Mouse (Mus musculus) kidney, embryonic 15.5 days (tissue): ENCODE results near the gene Skiv2l. TPM values are rescaled to one million over a fixed set of nuclear protein-coding genes. Genes with fewer than 3 reads are reported as not detected.

ENCODE experiments used
- ATAC-seq: fragments of 200-750 bp; cut with Nextera tagmentation; replicated peaks from 2 replicates; pipeline ENCODE4 v1.8.0; 2017; ENCODE audit warnings: moderate TSS enrichment; ENCODE audit not compliant: low FRiP score
- H3K27ac ChIP-seq: fragments of 300-500 bp; sonication (generic); 2 replicates; pipeline ENCODE4 v1.5.1; 2015; ENCODE audit warnings: mild to moderate bottlenecking, inconsistent platforms
- H3K27me3 ChIP-seq: fragments of 300-500 bp; sonication (generic); 2 replicates; pipeline ENCODE4 v1.6.1; 2015; ENCODE audit warnings: inconsistent platforms
- H3K36me3 ChIP-seq: fragments of 300-500 bp; sonication (generic); 2 replicates; pipeline ENCODE4 v1.6.1; 2015; ENCODE audit warnings: inconsistent platforms
- H3K4me1 ChIP-seq: fragments of 300-500 bp; sonication (generic); 2 replicates; pipeline ENCODE4 v1.6.1; 2015; ENCODE audit warnings: inconsistent platforms
- H3K4me2 ChIP-seq: fragments of 300-500 bp; sonication (generic); 2 replicates; pipeline ENCODE4 v1.6.1; 2015; ENCODE audit warnings: moderate library complexity, mild to moderate bottlenecking, inconsistent platforms
- H3K4me3 ChIP-seq: fragments of 300-500 bp; sonication (generic); replicated peaks from 2 replicates; pipeline ENCODE4 v1.5.1; 2015; ENCODE audit warnings: mild to moderate bottlenecking, inconsistent platforms
- H3K9ac ChIP-seq: fragments of 300-500 bp; sonication (generic); 2 replicates; pipeline ENCODE4 v1.6.1; 2015; ENCODE audit warnings: mild to moderate bottlenecking, inconsistent platforms
- H3K9me3 ChIP-seq: fragments of 300-500 bp; sonication (generic); replicated peaks from 2 replicates; pipeline ENCODE4 v1.6.1; 2016; ENCODE audit warnings: inconsistent platforms
- WGBS: fragments of 180-500 bp; shearing (Covaris S2); methylation state at CpG from one replicate; pipeline ENCODE4 v1.1.7; 2015; ENCODE audit warnings: mixed read lengths; 5-methylcytosine and 5-hydroxymethylcytosine counted together
- polyA plus RNA-seq: library from polyadenylated mRNA; unstranded; fragments of >200 nt; fragmentation: Nextera tagmentation; extraction: Ambion mirVana; gene quantifications from 2 replicates; pipeline ENCODE4 v1.2.1, GENCODE M21; 2015

Gene Skiv2l
- polyA plus RNA-seq, 1 experiment from 2014 or later: 53.1 TPM

DNA sequence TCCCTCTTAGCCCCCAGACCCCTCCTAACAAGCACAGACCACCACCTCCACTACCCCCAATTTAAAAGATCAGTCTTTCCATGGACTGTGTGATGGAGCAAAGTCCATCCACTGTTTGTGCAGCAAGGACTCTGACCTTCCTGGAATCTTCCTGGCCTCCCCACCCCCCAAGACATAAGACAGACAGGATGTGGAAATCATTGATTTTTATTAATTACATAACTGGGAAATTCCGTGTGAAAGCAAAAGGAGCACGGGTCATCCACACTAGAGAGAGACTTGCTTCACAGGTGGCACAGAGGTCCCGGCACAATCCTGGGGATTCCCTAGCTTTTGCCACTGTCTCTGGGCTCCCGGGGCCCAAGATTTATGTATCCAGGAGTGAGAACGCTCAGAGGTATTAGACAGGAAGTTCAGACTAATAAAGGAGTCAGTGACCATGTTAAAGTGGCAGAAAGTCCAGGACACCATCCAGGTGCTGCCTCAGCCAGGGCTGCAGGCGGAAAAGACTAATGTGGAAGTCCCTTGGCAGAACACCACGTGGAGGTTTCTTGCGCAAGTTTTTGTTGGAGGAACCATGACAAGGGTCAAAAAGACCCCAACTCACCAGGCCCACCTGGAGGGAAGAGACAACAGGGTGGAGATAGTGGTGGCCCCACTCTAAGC lies 12.5 kb upstream of the Skiv2l start, which contains the start of gene Cfb:
Cfb (minus strand) TSS at position 103 of the 666 bp plus-strand sequence.
- peak within 1 kb of the TSS; percentile 37; the same call in 1 of the 2 replicates for H3K27ac ChIP-seq
- H3K9me3 ChIP-seq: no peaks in the 10 kb centered on the region
- 36% methylated on average over 8 of the region's 8 CpGs for WGBS
- H3K4me2 ChIP-seq: 0 out of 2 replicates have a peak within 1 kb of the TSS, but pooled peaks have one; percentile 4
- no peaks in the 10 kb centered on the region for H3K27me3 ChIP-seq
- H3K9ac ChIP-seq: no peak within 1 kb of the TSS
- H3K4me1 ChIP-seq: peaks cover 10% of the 10 kb centered on the region
- no peaks in the 10 kb centered on the region for H3K36me3 ChIP-seq
- H3K4me3 ChIP-seq: no peak within 1 kb of the TSS
- ATAC-seq: no peak

DNA sequence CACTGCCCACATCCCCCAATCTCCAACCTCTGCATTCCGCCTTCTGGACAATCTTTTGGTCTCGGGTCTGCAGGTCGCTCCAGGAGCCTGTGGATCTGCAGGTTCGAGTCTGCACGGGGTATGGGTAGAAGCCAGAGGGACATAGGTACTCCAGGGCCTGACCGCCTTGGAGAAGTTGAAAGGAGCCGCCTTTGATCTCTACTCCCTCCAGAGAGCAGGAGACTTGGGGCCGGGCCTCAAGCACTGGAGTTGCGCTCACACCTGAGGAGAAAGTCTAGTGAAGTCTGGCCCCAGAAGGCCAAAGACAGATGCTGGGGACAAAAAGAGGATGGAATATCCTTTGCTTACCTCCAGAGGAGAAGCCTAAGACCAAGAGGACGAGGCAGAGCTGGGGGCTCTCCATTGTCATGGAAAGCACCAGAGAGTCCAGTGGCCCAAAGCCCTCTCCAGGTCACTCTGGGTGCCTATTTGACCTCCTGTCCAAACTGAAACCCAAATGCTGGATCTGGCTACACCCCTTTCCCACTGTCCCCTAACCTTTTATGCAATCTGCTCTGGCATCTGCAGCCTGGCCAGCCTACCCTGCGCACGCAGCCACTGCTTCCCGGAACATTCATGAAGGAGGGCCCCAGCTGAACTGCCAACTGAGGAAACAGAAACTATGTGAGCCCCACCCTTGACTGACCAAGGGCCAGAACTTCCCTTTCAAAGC lies 11.8 kb upstream of the Skiv2l start:
- Histone ChIP-seq H3K27ac (peak overlapping the region; percentile 5; the same call in 1 of the 2 replicates), H3K27me3 (no peaks in the 10 kb centered on the region), H3K4me3 (no peak overlapping the region), H3K4me2 (0 out of 2 replicates have a peak overlapping the region, but pooled peaks have one; percentile 4), H3K4me1 (peaks cover 10% of the 10 kb centered on the region), H3K36me3 (peaks cover 3% of the 10 kb centered on the region), H3K9me3 (no peaks in the 10 kb centered on the region), H3K9ac (no peak overlapping the region)
- no peak for ATAC-seq
- whole genome bisulfite sequencing: 59% methylated on average over 13 of the region's 13 CpGs

DNA sequence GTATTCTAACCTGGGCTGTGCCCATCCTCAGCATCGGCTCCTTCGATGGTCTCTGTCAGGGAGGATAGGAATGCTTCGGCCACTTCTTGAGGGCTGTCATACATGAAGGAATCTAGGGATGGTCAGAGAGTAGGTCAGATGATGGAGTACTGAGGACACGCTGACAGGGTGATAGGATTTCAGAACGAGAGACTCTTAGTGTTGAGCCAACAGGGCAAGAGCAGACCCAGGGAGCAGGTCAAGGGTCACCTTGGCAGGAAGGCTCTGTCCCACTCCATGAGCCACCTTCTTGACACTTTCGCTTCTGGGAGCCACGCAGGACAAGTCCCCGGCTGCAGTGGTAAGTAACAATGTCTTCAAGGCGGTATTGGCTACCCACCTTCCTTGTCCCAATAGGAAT lies 10.5 kb upstream of the Skiv2l start:
- no peak overlapping the region for H3K4me3 ChIP-seq
- H3K4me1 ChIP-seq: peaks cover 10% of the 10 kb centered on the region
- H3K4me2 ChIP-seq: no peak overlapping the region
- no peak for ATAC-seq
- peaks cover 16% of the 10 kb centered on the region for H3K36me3 ChIP-seq
- 79% methylated on average over 9 of the region's 9 CpGs for WGBS
- no peaks in the 10 kb centered on the region for H3K27me3 ChIP-seq
- H3K9me3 ChIP-seq: no peaks in the 10 kb centered on the region
- H3K9ac ChIP-seq: no peak overlapping the region
- H3K27ac ChIP-seq: no peak overlapping the region

DNA sequence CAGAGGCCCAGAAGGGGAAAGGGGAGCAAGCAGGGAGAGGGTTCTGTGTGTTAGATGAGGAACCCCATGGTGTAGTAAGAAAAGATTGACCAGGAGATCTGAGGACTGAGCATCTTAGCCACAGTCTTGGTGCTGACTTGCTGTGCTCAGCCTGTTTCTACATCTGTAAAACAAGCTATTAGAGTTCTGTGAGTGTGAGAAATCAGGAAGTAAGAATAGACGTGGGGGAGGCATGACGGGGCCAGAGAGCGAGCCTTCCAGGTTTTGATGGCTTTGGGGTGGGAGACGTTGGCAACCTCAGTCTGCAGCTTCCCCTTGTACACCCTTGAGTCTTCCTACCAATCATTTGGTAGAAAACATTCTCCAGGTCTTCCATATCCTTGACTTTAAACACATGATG lies 8.7 kb upstream of the Skiv2l start:
- no peak overlapping the region for H3K4me2 ChIP-seq
- no peak overlapping the region for H3K27ac ChIP-seq
- no peaks in the 10 kb centered on the region for H3K9me3 ChIP-seq
- no peak overlapping the region for H3K9ac ChIP-seq
- no peaks in the 10 kb centered on the region for H3K27me3 ChIP-seq
- WGBS: 57% methylated on average over 4 of the region's 4 CpGs
- peaks cover 34% of the 10 kb centered on the region for H3K36me3 ChIP-seq
- peaks cover 10% of the 10 kb centered on the region for H3K4me1 ChIP-seq
- no peak overlapping the region for H3K4me3 ChIP-seq
- ATAC-seq: no peak

DNA sequence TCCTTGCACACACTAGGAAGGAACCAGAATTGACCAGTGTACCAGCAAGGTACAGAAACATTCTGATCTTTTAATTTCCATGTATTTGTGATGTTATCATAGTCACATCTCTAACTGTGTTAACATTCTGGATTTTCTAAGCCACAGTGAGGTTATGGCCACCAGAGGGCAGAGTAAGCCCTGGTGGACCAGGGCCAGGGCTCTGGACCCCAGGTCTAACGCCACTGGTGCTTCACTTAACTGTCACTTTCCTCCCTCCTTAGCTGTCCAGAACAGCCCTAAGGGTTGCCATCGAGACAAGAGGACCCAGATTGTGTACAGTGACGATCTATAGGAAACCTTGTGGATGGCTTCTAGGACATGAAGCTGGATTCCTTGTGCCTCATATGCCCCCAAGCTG lies 5.8 kb upstream of the Skiv2l start:
- Histone ChIP-seq H3K4me1 (peaks cover 13% of the 10 kb centered on the region), H3K27ac (no peak overlapping the region), H3K36me3 (peaks cover 56% of the 10 kb centered on the region), H3K4me2 (no peak overlapping the region), H3K4me3 (no peak overlapping the region), H3K9me3 (no peaks in the 10 kb centered on the region), H3K27me3 (no peaks in the 10 kb centered on the region), H3K9ac (no peak overlapping the region)
- 42% methylated on average over 3 of the region's 3 CpGs for WGBS
- ATAC-seq: no peak

DNA sequence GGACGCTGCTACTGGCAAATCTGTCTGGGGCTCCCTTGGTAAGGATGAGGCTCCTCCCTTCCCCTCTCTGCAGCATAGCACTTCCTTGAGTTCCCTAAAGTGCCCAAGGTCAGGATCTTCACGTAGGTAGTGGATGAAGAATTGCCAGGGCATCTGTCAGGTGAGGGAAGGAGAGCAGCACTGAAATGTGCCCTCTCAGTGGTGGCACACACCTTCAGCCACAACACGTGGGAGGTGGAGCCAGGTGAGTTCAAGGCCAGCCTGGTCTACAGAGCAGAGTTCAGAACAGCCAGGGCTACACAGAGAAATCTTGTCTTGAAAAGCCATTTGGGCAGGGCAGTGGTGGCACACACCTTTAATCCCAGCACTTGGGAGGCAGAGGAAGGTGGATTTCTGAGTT lies 4.8 kb upstream of the Skiv2l start:
- H3K4me3 ChIP-seq: no peak overlapping the region
- H3K9ac ChIP-seq: no peak overlapping the region
- peaks cover 17% of the 10 kb centered on the region for H3K4me1 ChIP-seq
- no peaks in the 10 kb centered on the region for H3K27me3 ChIP-seq
- peaks cover 56% of the 10 kb centered on the region for H3K36me3 ChIP-seq
- ATAC-seq: no peak
- H3K4me2 ChIP-seq: no peak overlapping the region
- 80% methylated on average over 3 of the region's 3 CpGs for WGBS
- no peak overlapping the region for H3K27ac ChIP-seq
- H3K9me3 ChIP-seq: no peaks in the 10 kb centered on the region

DNA sequence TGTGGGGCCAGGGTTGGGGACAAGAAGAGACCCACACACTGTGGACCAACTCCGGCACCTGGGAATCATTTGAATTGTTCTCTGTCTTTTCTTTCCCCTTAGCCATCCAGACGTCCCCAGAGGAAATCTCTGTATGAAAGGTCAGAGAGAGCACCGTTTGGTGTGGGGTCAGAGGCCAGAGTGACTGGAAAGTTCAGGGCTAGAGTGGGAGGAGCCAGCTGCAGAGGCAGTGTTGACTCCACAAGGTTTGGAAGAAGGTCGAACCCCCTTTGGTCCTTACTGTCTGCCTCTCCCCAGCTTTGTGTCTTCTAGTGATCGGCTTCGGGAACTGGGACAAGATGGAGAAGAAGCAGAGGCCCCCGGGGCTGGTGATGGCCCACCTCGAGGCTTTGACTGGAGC lies 3.5 kb upstream of the Skiv2l start:
- Histone ChIP-seq H3K9ac (no peak overlapping the region), H3K4me3 (no peak overlapping the region), H3K27me3 (no peaks in the 10 kb centered on the region), H3K27ac (no peak overlapping the region), H3K4me2 (no peak overlapping the region), H3K4me1 (peaks cover 25% of the 10 kb centered on the region), H3K36me3 (peaks cover 56% of the 10 kb centered on the region), H3K9me3 (no peaks in the 10 kb centered on the region)
- no peak for ATAC-seq
- 73% methylated on average over 8 of the region's 8 CpGs for WGBS

DNA sequence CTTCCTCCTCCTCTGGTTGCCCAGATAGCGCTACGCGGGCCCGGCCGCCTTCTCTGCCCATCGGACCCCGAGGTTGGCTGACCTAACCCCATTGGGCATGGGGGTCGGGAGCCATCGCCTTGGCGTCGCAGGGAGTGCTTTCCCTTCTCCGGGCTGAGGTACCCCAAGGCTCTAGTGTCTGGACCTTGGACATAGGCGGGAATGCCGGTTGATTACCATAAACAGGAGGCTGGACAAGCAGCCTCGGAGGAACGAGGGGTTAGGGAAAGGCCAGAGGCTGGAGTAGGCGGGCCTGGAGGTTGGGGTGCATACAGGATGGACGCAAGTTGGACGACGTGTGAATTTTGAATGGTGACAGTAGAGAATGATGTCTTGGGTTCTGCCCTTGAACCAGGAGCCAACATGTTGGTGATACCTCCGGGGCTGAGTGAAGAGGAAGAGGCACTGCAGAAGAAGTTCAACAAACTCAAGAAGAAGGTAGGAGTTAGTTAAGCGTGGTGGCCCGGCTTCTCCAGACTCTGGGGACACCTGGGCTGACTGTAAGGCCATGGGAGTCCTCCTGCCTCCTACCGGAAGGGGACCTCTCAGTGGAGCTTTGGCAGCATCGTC lies 611 bp upstream of the Skiv2l start:
- Histone ChIP-seq H3K27me3 (no peaks in the 10 kb centered on the region), H3K9me3 (no peaks in the 10 kb centered on the region), H3K36me3 (peaks cover 67% of the 10 kb centered on the region), H3K9ac (peak overlapping the region; percentile 95), H3K4me1 (peaks cover 25% of the 10 kb centered on the region), H3K4me2 (peak overlapping the region; percentile 87), H3K27ac (peak overlapping the region; percentile 69), H3K4me3 (peak overlapping the region; percentile 96)
- 1% methylated on average over 25 of the region's 25 CpGs for WGBS
- ATAC-seq: peak; percentile 59

DNA sequence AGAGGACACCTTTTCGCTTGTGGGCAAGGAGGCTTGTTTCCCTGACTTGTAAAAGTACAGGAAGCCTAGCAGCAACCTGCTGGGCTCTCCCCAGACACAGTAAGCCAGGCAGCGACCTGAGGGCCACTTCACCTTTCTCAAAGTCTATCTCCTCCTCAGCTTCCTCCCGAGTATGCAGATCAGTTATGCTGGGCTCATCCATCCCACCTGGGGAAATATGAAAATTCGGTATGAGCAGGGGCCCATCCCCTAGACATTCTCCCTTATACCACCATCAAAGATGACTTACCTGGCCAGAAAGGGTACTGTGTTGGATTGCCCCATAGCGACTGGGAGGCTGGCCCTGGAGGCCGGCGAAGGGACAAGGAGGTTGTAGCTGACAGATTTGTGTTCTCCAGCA lies 2.4 kb downstream of the Skiv2l start:
- WGBS: 91% methylated on average over 7 of the region's 7 CpGs
- Histone ChIP-seq H3K27ac (no peak overlapping the region), H3K9ac (no peak overlapping the region), H3K9me3 (no peaks in the 10 kb centered on the region), H3K4me1 (peaks cover 25% of the 10 kb centered on the region), H3K4me3 (no peak overlapping the region), H3K4me2 (no peak overlapping the region), H3K27me3 (no peaks in the 10 kb centered on the region), H3K36me3 (peaks cover 68% of the 10 kb centered on the region)
- ATAC-seq: no peak

DNA sequence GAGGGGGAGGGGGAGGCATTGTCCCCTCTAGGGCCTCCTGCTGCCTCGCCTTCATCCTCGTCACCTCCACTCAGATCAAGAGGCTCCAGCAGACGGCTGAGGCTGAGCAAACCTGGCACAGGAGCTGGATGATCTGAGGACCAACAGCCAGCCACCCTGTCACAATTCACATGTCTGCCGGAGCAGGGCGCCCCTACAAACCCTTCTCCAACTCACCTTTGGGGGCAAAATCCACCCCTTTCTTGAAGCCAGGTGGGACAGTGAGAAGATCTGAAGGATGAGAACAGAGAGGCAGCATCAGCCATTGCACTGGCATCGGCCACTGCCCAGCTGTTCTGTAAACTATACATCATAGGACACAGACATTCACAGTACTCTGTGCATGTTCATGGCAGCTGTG lies 2.8 kb downstream of the Skiv2l start:
- peaks cover 68% of the 10 kb centered on the region for H3K36me3 ChIP-seq
- WGBS: 89% methylated on average over 6 of the region's 6 CpGs
- no peak overlapping the region for H3K9ac ChIP-seq

DNA sequence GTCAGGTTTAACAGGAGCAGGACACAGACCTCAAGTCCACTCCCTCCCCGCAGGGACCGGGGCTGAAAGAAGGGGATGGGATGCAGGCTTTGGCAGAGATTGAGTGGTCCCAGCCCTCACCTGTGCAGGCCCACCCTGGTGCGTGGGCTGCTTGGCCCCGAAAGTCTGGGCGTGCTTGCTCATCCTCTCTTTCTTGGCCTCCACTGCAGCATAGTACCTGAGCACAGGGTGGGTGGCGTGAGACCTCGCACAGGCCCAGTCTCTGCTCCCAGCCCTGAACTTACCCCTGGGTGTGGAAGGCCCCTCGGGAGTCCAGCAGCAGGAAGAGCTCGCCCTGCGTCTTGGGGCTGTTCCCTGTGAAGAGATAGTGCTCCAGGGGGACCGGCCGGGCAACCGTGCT lies 5.1 kb downstream of the Skiv2l start:
- Histone ChIP-seq H3K36me3 (peaks cover 84% of the 10 kb centered on the region), H3K4me2 (no peak overlapping the region)
- 91% methylated on average over 13 of the region's 13 CpGs for WGBS

More for the DNA sequence above, 2.8 kb downstream of the Skiv2l start:
- no peak for ATAC-seq
- H3K4me1 ChIP-seq: peaks cover 25% of the 10 kb centered on the region
- no peak overlapping the region for H3K4me3 ChIP-seq
- no peaks in the 10 kb centered on the region for H3K27me3 ChIP-seq
- no peaks in the 10 kb centered on the region for H3K9me3 ChIP-seq
- no peak overlapping the region for H3K4me2 ChIP-seq
- no peak overlapping the region for H3K27ac ChIP-seq

DNA sequence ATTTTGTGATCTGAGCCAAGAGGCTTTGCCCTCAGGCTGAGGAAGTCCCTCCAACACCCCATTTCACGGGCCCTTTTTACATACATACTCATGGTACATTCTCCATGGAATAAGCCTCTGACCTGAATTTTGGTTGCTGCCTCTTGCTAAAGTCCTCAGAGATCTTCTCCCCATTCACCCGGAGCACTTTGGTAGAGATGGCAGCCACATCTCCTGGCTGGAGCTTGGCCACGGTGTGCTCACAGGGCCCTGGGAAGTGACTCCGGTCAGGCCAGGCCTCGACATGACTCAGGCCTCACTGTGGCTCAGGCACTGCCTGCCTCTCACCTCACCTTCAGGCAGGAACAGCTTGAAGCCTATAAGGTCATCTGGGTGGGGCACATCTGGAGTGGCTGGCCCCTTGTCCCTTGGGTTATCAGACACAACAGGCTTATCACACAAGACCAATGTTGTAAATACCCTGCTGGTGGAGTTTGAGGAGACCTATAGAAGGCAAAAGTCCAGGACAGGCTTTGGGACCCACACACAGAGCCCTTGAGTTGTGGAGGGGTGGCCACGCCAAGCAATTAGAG lies 9.2 kb downstream of the Skiv2l start:
- 86% methylated on average over 6 of the region's 6 CpGs for WGBS
- no peak overlapping the region for H3K4me2 ChIP-seq
- H3K27me3 ChIP-seq: no peaks in the 10 kb centered on the region
- H3K9me3 ChIP-seq: no peaks in the 10 kb centered on the region
- H3K27ac ChIP-seq: no peak overlapping the region
- no peak overlapping the region for H3K9ac ChIP-seq
- no peak overlapping the region for H3K4me3 ChIP-seq
- H3K36me3 ChIP-seq: peaks cover 74% of the 10 kb centered on the region
- H3K4me1 ChIP-seq: peaks cover 22% of the 10 kb centered on the region
- ATAC-seq: no peak

More for the DNA sequence above, 5.1 kb downstream of the Skiv2l start:
- H3K27me3 ChIP-seq: no peaks in the 10 kb centered on the region
- peaks cover 8% of the 10 kb centered on the region for H3K4me1 ChIP-seq
- H3K27ac ChIP-seq: no peak overlapping the region
- no peak overlapping the region for H3K9ac ChIP-seq
- no peak overlapping the region for H3K4me3 ChIP-seq
- no peak for ATAC-seq
- no peaks in the 10 kb centered on the region for H3K9me3 ChIP-seq
